Mouse (Mus musculus) bone marrow, adult 2 months (tissue): ENCODE measurements around the gene Pde7b. TPM values are rescaled to one million over a fixed set of nuclear protein-coding genes. Genes with fewer than 3 reads are reported as not detected.

ENCODE experiments used
- H3K27ac ChIP-seq: fragments of 200-500 bp; 2 replicates; pipeline ENCODE4 v1.5.1; 2012; ENCODE audit warnings: low read depth, mild to moderate bottlenecking, control low read depth, inconsistent platforms, low read length; ENCODE audit not compliant: control insufficient read depth, poor library complexity, insufficient read depth
- H3K4me1 ChIP-seq: fragments of 200-500 bp; 2 replicates; pipeline ENCODE4 v1.6.1; 2011; ENCODE audit warnings: low read length; ENCODE audit not compliant: control insufficient read depth, insufficient read depth
- H3K4me3 ChIP-seq: fragments of 200-500 bp; replicated peaks from 2 replicates; pipeline ENCODE3; 2011; ENCODE audit warnings: mild to moderate bottlenecking, low read depth, low read length, control low read depth; ENCODE audit not compliant: control insufficient read depth
- CTCF ChIP-seq: fragments of 200-500 bp; IDR thresholded peaks from 2 replicates; pipeline ENCODE4 v1.5.1; 2011; ENCODE audit warnings: low read length, control low read depth; ENCODE audit not compliant: control insufficient read depth, insufficient read depth
- POLR2A ChIP-seq: fragments of 200-500 bp; IDR thresholded peaks from 2 replicates; pipeline ENCODE4 v1.6.1; 2011; ENCODE audit warnings: low read depth, mild to moderate bottlenecking, control low read depth, low read length, borderline replicate concordance; ENCODE audit not compliant: control insufficient read depth
- WGBS: fragments of 180-500 bp; shearing (Covaris S2); methylation state at CpG from one replicate; pipeline ENCODE4 v1.1.7; 2018; 5-methylcytosine and 5-hydroxymethylcytosine counted together
- polyA plus RNA-seq: library from polyadenylated mRNA; stranded (reverse); fragments of >200 nt; gene quantifications from 2 replicates; pipeline ENCODE4 v1.2.4, GENCODE M21; 2011; ENCODE audit warnings: low replicate concordance; ENCODE audit not compliant: missing spikeins, insufficient read depth, insufficient read length

Pde7b gene
- polyA plus RNA-seq, 1 experiment = 1.8 TPM

DNA sequence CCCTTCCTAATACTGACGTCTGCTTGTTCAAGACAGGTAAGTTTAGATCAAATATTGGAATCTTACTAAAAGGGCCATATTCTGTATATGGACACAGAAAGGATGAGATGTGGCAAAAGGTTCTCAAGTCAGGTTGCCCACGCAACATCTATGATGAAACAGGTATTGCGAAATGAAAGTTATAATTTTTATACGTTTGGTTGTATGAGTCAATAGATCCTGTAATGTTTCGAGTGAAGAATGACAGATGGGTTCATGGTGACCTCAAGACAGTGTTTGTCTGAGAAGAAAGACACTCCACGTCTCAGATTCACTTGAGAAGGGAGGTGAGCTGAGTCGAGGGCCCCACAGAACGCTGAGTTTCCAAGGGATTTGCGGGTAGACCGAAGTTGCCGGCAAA lies 149.9 kb downstream of the Pde7b start:
- 74% methylated on average over 11 of the region's 11 CpGs for WGBS
- TF ChIP-seq CTCF = no peak
- no peak for TF ChIP-seq POLR2A

DNA sequence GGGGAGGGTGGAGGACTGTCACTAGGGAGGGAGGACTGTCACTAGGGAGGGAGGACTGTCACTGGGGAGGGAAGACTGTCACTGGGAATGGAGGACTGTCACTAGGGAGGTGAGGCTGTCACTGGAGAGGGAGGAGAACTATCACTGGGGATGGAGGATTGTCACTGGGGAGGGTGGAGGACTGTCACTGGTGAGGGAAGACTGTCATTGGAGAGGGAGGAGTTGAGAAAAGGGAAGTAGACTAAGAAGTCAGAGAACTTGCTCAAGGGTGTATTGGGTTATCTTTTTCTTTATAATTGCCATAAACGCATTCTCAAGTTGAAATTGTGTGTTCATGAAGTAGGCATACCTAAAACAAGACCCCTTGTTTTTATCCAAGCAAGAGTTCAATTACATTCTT lies 150.5 kb downstream of the Pde7b start:
- whole genome bisulfite sequencing = 40% methylated on average over 1 of the region's 1 CpGs
- H3K27ac ChIP-seq = no peak overlapping the region
- H3K4me1 ChIP-seq = no peaks in the 10 kb centered on the region; the same call in 1 of the 2 replicates
- H3K4me3 ChIP-seq = no peak overlapping the region
- TF ChIP-seq CTCF (no peak), POLR2A (no peak)

More for the DNA sequence above, 149.9 kb downstream of the Pde7b start:
- Histone ChIP-seq H3K4me3 (no peak overlapping the region), H3K27ac (no peak overlapping the region), H3K4me1 (no peaks in the 10 kb centered on the region; the same call in 1 of the 2 replicates)

- Histone ChIP-seq H3K4me1 (no peaks in the 10 kb centered on the region; the same call in 1 of the 2 replicates), H3K27ac (no peak overlapping the region), H3K4me3 (no peak overlapping the region)
- TF ChIP-seq CTCF (no peak), POLR2A (no peak)
- WGBS = 65% methylated on average over 2 of the region's 2 CpGs
These were observed 153.4 kb downstream of the Pde7b start for GRCm38 (mm10) chr10:20571521-20571920.

- no peaks in the 10 kb centered on the region; the same call in 1 of the 2 replicates for H3K4me1 ChIP-seq
- WGBS = 64% methylated on average over 6 of the region's 6 CpGs
- no peak overlapping the region for H3K27ac ChIP-seq
- TF ChIP-seq CTCF = no peak
- no peak for TF ChIP-seq POLR2A
- no peak overlapping the region for H3K4me3 ChIP-seq
These were observed 156.2 kb downstream of the Pde7b start for GRCm38 (mm10) chr10:20568630-20569029.

GRCm38 (mm10) chr10:20567684-20568236 lies 157.1 kb downstream of the Pde7b start:
- no peak overlapping the region for H3K27ac ChIP-seq
- no peak overlapping the region for H3K4me3 ChIP-seq
- 93% methylated on average over 5 of the region's 5 CpGs for WGBS
- no peak for TF ChIP-seq POLR2A
- TF ChIP-seq CTCF = no peak
- H3K4me1 ChIP-seq = no peaks in the 10 kb centered on the region; the same call in 1 of the 2 replicates

- no peak for TF ChIP-seq POLR2A
- TF ChIP-seq CTCF = no peak
- Histone ChIP-seq H3K4me3 (no peak overlapping the region), H3K4me1 (no peaks in the 10 kb centered on the region; the same call in 1 of the 2 replicates), H3K27ac (no peak overlapping the region)
- 78% methylated on average over 7 of the region's 7 CpGs for WGBS
These were observed 168.4 kb downstream of the Pde7b start for GRCm38 (mm10) chr10:20556477-20556876.

DNA sequence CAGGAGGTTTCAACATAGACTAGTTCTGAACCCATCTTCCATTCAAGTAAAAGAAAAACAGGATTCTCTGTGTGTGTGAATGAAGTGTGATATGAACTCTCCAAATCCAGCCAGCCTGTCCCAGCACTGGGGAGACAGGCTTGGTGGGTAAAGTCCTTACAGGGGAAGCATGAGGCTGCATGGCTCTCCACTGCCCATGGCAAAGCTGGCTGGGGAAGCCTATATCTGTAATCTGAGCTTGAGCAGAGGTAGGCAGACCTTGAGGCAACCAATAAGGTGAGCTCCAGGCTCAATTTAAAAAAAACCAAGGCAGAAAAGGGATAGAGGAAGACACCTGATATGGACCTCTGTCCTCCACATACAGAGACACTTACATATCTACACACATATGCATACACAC lies 173.5 kb downstream of the Pde7b start:
- no peak overlapping the region for H3K4me3 ChIP-seq
- no peak for TF ChIP-seq CTCF

DNA sequence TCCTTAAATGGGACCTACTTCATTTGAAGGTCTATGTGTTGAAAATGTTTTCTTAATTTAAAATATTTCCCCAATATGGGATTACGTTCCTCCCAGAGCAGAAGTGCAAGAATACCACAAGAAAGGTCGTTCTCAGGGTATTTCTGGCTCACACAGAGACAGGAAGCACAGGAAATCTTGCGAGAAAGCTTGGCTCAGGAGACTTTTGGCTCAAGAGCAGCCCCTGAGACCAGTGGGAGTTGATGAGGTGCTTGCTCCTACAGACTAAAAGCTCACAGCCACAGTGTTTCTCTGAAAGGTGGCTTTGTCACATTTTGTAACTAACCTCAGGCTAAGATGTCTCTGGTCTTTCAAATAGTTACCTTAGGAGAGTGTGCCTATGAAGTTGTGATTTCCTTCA lies 174.1 kb downstream of the Pde7b start:
- Histone ChIP-seq H3K4me3 (no peak overlapping the region), H3K27ac (no peak overlapping the region), H3K4me1 (no peaks in the 10 kb centered on the region; the same call in 1 of the 2 replicates)
- TF ChIP-seq CTCF = no peak
- no peak for TF ChIP-seq POLR2A
- 5% methylated on average over 3 of the region's 3 CpGs for WGBS

More for the DNA sequence above, 173.5 kb downstream of the Pde7b start:
- Histone ChIP-seq H3K4me1 (no peaks in the 10 kb centered on the region; the same call in 1 of the 2 replicates), H3K27ac (no peak overlapping the region)

DNA sequence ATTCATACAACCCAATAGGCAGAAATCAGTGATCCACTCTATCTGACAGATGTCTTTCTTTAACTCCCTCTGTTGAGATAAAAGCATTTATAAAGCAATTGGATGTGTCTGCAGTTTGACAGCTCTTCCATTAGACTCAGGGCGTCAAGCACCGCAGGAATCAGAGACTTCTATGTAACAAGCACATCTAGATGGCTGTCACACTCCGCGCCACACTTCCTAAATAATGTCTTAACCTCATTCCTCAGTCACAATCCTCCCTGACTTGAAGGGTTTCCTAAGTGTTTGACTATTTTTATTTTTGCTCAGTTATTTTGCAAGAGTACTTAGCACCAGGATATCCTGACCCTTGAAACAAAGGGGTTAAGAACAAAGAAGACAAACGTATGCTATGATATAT lies 174.7 kb downstream of the Pde7b start:
- TF ChIP-seq POLR2A (no peak), CTCF (no peak)
- no peak overlapping the region for H3K27ac ChIP-seq
- WGBS = 37% methylated on average over 5 of the region's 5 CpGs
- no peaks in the 10 kb centered on the region; the same call in 1 of the 2 replicates for H3K4me1 ChIP-seq
- H3K4me3 ChIP-seq = no peak overlapping the region
